Mouse (Mus musculus): ENCODE results near the gene Slc6a11. TPM values are rescaled to one million over a fixed set of nuclear protein-coding genes. Genes with fewer than 3 reads are reported as not detected.

The Slc6a11 gene
- 0.09 and 0.13 TPM in 2 replicates for polyA plus RNA-seq (2015; fragmentation: Nextera tagmentation; extraction: Ambion mirVana)

- H3K4me3 ChIP-seq (ENCODE audit: low read length), result peak within 1 kb of the TSS; percentile 48
- H3K9ac ChIP-seq (replicated peaks; ENCODE audit: low read length), result 0 out of 2 replicates have a peak within 1 kb of the TSS, but pooled peaks have one; percentile 22
- no peaks in the 10 kb centered on the region for H3K9me3 ChIP-seq (ENCODE audit: low read length)
- peaks cover 35% of the 10 kb centered on the region for H3K27me3 ChIP-seq (ENCODE audit: insufficient read depth, low read length)
- 4% methylated on average over 62 of the region's 76 CpGs for WGBS
- ATAC-seq (ENCODE audit: low FRiP score, low TSS enrichment), result no peak
- no peak within 1 kb of the TSS for H3K27ac ChIP-seq (ENCODE audit: low read length)
- no peaks in the 10 kb centered on the region for H3K36me3 ChIP-seq (ENCODE audit: insufficient read depth, low read length)
- H3K4me1 ChIP-seq (ENCODE audit: insufficient read depth, low read length), result peaks cover 7% of the 10 kb centered on the region; the same call in 1 of the 2 replicates
- H3K4me2 ChIP-seq (replicated peaks; ENCODE audit: low read depth, low read length), result peak within 1 kb of the TSS; percentile 72
These were observed at the start of gene Slc6a11 for GRCm38 (mm10) chr6:114131122-114131872. Gene Slc6a11 (plus strand): TSS chr6:114131241.

GRCm38 (mm10) chr6:114087106-114087505 is 43.9 kb upstream of the Slc6a11 start:
- Histone ChIP-seq H3K9ac (replicated peaks; ENCODE audit: low read length) (no peak overlapping the region), H3K9me3 (ENCODE audit: low read length) (no peaks in the 10 kb centered on the region), H3K36me3 (ENCODE audit: insufficient read depth, low read length) (no peaks in the 10 kb centered on the region), H3K27me3 (ENCODE audit: insufficient read depth, low read length) (no peaks in the 10 kb centered on the region), H3K4me1 (ENCODE audit: insufficient read depth, low read length) (no peaks in the 10 kb centered on the region), H3K27ac (ENCODE audit: low read length) (no peak overlapping the region), H3K4me3 (ENCODE audit: low read length) (no peak overlapping the region), H3K4me2 (replicated peaks; ENCODE audit: low read depth, low read length) (no peak overlapping the region)
- no peak for ATAC-seq (ENCODE audit: low FRiP score, low TSS enrichment)
- 29% methylated on average over 7 of the region's 7 CpGs for WGBS

GRCm38 (mm10) chr6:114089626-114090025 is 41.4 kb upstream of the Slc6a11 start:
- Histone ChIP-seq H3K4me2 (replicated peaks; ENCODE audit: low read depth, low read length) (no peak overlapping the region), H3K27ac (ENCODE audit: low read length) (no peak overlapping the region), H3K36me3 (ENCODE audit: insufficient read depth, low read length) (no peaks in the 10 kb centered on the region), H3K4me1 (ENCODE audit: insufficient read depth, low read length) (no peaks in the 10 kb centered on the region), H3K9ac (replicated peaks; ENCODE audit: low read length) (no peak overlapping the region), H3K9me3 (ENCODE audit: low read length) (no peaks in the 10 kb centered on the region), H3K4me3 (ENCODE audit: low read length) (no peak overlapping the region), H3K27me3 (ENCODE audit: insufficient read depth, low read length) (no peaks in the 10 kb centered on the region)
- 14% methylated on average over 5 of the region's 5 CpGs for WGBS
- ATAC-seq (ENCODE audit: low FRiP score, low TSS enrichment), result no peak

- Histone ChIP-seq H3K4me2 (replicated peaks; ENCODE audit: low read depth, low read length) (no peak overlapping the region), H3K27me3 (ENCODE audit: insufficient read depth, low read length) (no peaks in the 10 kb centered on the region), H3K4me3 (ENCODE audit: low read length) (no peak overlapping the region), H3K4me1 (ENCODE audit: insufficient read depth, low read length) (no peaks in the 10 kb centered on the region), H3K9me3 (ENCODE audit: low read length) (no peaks in the 10 kb centered on the region), H3K36me3 (ENCODE audit: insufficient read depth, low read length) (no peaks in the 10 kb centered on the region), H3K9ac (replicated peaks; ENCODE audit: low read length) (no peak overlapping the region), H3K27ac (ENCODE audit: low read length) (no peak overlapping the region)
- 39% methylated on average over 8 of the region's 9 CpGs for WGBS
- ATAC-seq (ENCODE audit: low FRiP score, low TSS enrichment), result no peak
These were observed 38.8 kb upstream of the Slc6a11 start for GRCm38 (mm10) chr6:114092216-114092615.

GRCm38 (mm10) chr6:114094251-114094650 is 36.8 kb upstream of the Slc6a11 start:
- H3K4me3 ChIP-seq (ENCODE audit: low read length), result no peak overlapping the region
- H3K27ac ChIP-seq (ENCODE audit: low read length), result no peak overlapping the region
- 70% methylated on average over 16 of the region's 16 CpGs for WGBS
- no peak for ATAC-seq (ENCODE audit: low FRiP score, low TSS enrichment)
- H3K4me1 ChIP-seq (ENCODE audit: insufficient read depth, low read length), result no peaks in the 10 kb centered on the region
- no peaks in the 10 kb centered on the region for H3K9me3 ChIP-seq (ENCODE audit: low read length)
- no peaks in the 10 kb centered on the region for H3K36me3 ChIP-seq (ENCODE audit: insufficient read depth, low read length)
- H3K4me2 ChIP-seq (replicated peaks; ENCODE audit: low read depth, low read length), result no peak overlapping the region
- no peak overlapping the region for H3K9ac ChIP-seq (replicated peaks; ENCODE audit: low read length)
- H3K27me3 ChIP-seq (ENCODE audit: insufficient read depth, low read length), result no peaks in the 10 kb centered on the region

GRCm38 (mm10) chr6:114096574-114096973 is 34.5 kb upstream of the Slc6a11 start:
- no peak overlapping the region for H3K4me3 ChIP-seq (ENCODE audit: low read length)
- 78% methylated on average over 6 of the region's 6 CpGs for WGBS
- no peaks in the 10 kb centered on the region for H3K9me3 ChIP-seq (ENCODE audit: low read length)
- H3K27ac ChIP-seq (ENCODE audit: low read length), result no peak overlapping the region
- H3K9ac ChIP-seq (replicated peaks; ENCODE audit: low read length), result no peak overlapping the region
- no peaks in the 10 kb centered on the region for H3K4me1 ChIP-seq (ENCODE audit: insufficient read depth, low read length)
- no peak for ATAC-seq (ENCODE audit: low FRiP score, low TSS enrichment)
- no peaks in the 10 kb centered on the region for H3K36me3 ChIP-seq (ENCODE audit: insufficient read depth, low read length)
- no peak overlapping the region for H3K4me2 ChIP-seq (replicated peaks; ENCODE audit: low read depth, low read length)
- H3K27me3 ChIP-seq (ENCODE audit: insufficient read depth, low read length), result no peaks in the 10 kb centered on the region

GRCm38 (mm10) chr6:114101923-114102322 is 29.1 kb upstream of the Slc6a11 start:
- peak; percentile 46; the same call in 1 of the 2 replicates for ATAC-seq (ENCODE audit: low FRiP score, low TSS enrichment)
- Histone ChIP-seq H3K27ac (ENCODE audit: low read length) (no peak overlapping the region), H3K4me3 (ENCODE audit: low read length) (no peak overlapping the region), H3K9me3 (ENCODE audit: low read length) (no peaks in the 10 kb centered on the region), H3K27me3 (ENCODE audit: insufficient read depth, low read length) (no peaks in the 10 kb centered on the region), H3K4me2 (replicated peaks; ENCODE audit: low read depth, low read length) (no peak overlapping the region), H3K9ac (replicated peaks; ENCODE audit: low read length) (no peak overlapping the region), H3K36me3 (ENCODE audit: insufficient read depth, low read length) (no peaks in the 10 kb centered on the region), H3K4me1 (ENCODE audit: insufficient read depth, low read length) (no peaks in the 10 kb centered on the region)
- WGBS, result 35% methylated on average over 8 of the region's 8 CpGs

GRCm38 (mm10) chr6:114119507-114119906 is 11.5 kb upstream of the Slc6a11 start:
- H3K27ac ChIP-seq (ENCODE audit: low read length), result no peak overlapping the region
- H3K4me3 ChIP-seq (ENCODE audit: low read length), result no peak overlapping the region
- 84% methylated on average over 5 of the region's 5 CpGs for WGBS
- H3K9ac ChIP-seq (replicated peaks; ENCODE audit: low read length), result no peak overlapping the region
- no peak for ATAC-seq (ENCODE audit: low FRiP score, low TSS enrichment)
- no peaks in the 10 kb centered on the region for H3K36me3 ChIP-seq (ENCODE audit: insufficient read depth, low read length)
- no peaks in the 10 kb centered on the region for H3K4me1 ChIP-seq (ENCODE audit: insufficient read depth, low read length)
- H3K9me3 ChIP-seq (ENCODE audit: low read length), result no peaks in the 10 kb centered on the region
- H3K27me3 ChIP-seq (ENCODE audit: insufficient read depth, low read length), result no peaks in the 10 kb centered on the region
- H3K4me2 ChIP-seq (replicated peaks; ENCODE audit: low read depth, low read length), result no peak overlapping the region

GRCm38 (mm10) chr6:114125530-114125929 is 5.5 kb upstream of the Slc6a11 start:
- no peaks in the 10 kb centered on the region for H3K9me3 ChIP-seq (ENCODE audit: low read length)
- H3K4me1 ChIP-seq (ENCODE audit: insufficient read depth, low read length), result no peaks in the 10 kb centered on the region
- H3K27me3 ChIP-seq (ENCODE audit: insufficient read depth, low read length), result peaks cover 14% of the 10 kb centered on the region
- no peak overlapping the region for H3K27ac ChIP-seq (ENCODE audit: low read length)
- H3K4me2 ChIP-seq (replicated peaks; ENCODE audit: low read depth, low read length), result no peak overlapping the region
- H3K9ac ChIP-seq (replicated peaks; ENCODE audit: low read length), result no peak overlapping the region
- no peak for ATAC-seq (ENCODE audit: low FRiP score, low TSS enrichment)
- H3K36me3 ChIP-seq (ENCODE audit: insufficient read depth, low read length), result no peaks in the 10 kb centered on the region
- H3K4me3 ChIP-seq (ENCODE audit: low read length), result no peak overlapping the region
- WGBS, result 57% methylated on average over 5 of the region's 5 CpGs

GRCm38 (mm10) chr6:114132472-114132871 is 1.4 kb downstream of the Slc6a11 start:
- Histone ChIP-seq H3K4me3 (ENCODE audit: low read length) (no peak overlapping the region), H3K9ac (replicated peaks; ENCODE audit: low read length) (no peak overlapping the region), H3K36me3 (ENCODE audit: insufficient read depth, low read length) (no peaks in the 10 kb centered on the region), H3K4me2 (replicated peaks; ENCODE audit: low read depth, low read length) (no peak overlapping the region), H3K27me3 (ENCODE audit: insufficient read depth, low read length) (peaks cover 35% of the 10 kb centered on the region), H3K9me3 (ENCODE audit: low read length) (no peaks in the 10 kb centered on the region), H3K27ac (ENCODE audit: low read length) (no peak overlapping the region), H3K4me1 (ENCODE audit: insufficient read depth, low read length) (peaks cover 7% of the 10 kb centered on the region; the same call in 1 of the 2 replicates)
- ATAC-seq (ENCODE audit: low FRiP score, low TSS enrichment), result no peak
- WGBS, result 77% methylated on average over 3 of the region's 3 CpGs
